Mouse (Mus musculus): ENCODE measurements around the gene Oas3. TPM values are rescaled to one million over a fixed set of nuclear protein-coding genes. Genes with fewer than 3 reads are reported as not detected.

Gene Oas3
- polyA plus RNA-seq, 1 experiment from 2014 or later, result 1.3 TPM

GRCm38 (mm10) chr5:120703660-120704059 is 73.8 kb downstream of the Oas3 start:
- peaks cover 48% of the 10 kb centered on the region for H3K27me3 ChIP-seq

More at GRCm38 (mm10) chr5:120703660-120704059, 73.8 kb downstream of the Oas3 start:
- Histone ChIP-seq H3K4me2 (no peak overlapping the region), H3K36me3 (replicated peaks) (no peaks in the 10 kb centered on the region), H3K9ac (no peak overlapping the region), H3K4me1 (replicated peaks) (0 out of 2 replicates have a peak, but pooled peaks cover 3% of the 10 kb centered on the region), H3K9me3 (replicated peaks) (no peaks in the 10 kb centered on the region), H3K4me3 (replicated peaks) (no peak overlapping the region), H3K27ac (replicated peaks) (no peak overlapping the region)
- WGBS (ENCODE audit: insufficient replicate concordance), result 50% methylated on average over 3 of the region's 3 CpGs
- no peak for ATAC-seq (ENCODE audit: insufficient read depth)

Other genes starting within 250 kb of the Oas3 start
- gene Tpcn1, start 189.0 kb downstream of the Oas3 start, polyA plus RNA-seq (2015; fragmentation: Nextera tagmentation; extraction: Ambion mirVana), result 22.7 and 26.4 TPM in 2 replicates
- gene Iqcd, start 188.6 kb downstream of the Oas3 start, polyA plus RNA-seq (2015; fragmentation: Nextera tagmentation; extraction: Ambion mirVana), result 0.90 and 1.2 TPM in 2 replicates
- gene Rita1, start 165.1 kb downstream of the Oas3 start, polyA plus RNA-seq (2015; fragmentation: Nextera tagmentation; extraction: Ambion mirVana), result 4.0 TPM in 2 replicates
- gene Ddx54, start 164.9 kb downstream of the Oas3 start, polyA plus RNA-seq (2015; fragmentation: Nextera tagmentation; extraction: Ambion mirVana), result 16.2 and 17.7 TPM in 2 replicates
- gene Cfap73, start 143.4 kb downstream of the Oas3 start, polyA plus RNA-seq (2015; fragmentation: Nextera tagmentation; extraction: Ambion mirVana), result not detected in 2 replicates
- 0.07 and 0.32 TPM in 2 replicates for gene Rasal1, start 128.8 kb downstream of the Oas3 start, polyA plus RNA-seq (2015; fragmentation: Nextera tagmentation; extraction: Ambion mirVana)
- gene Dtx1, start 65.7 kb downstream of the Oas3 start, polyA plus RNA-seq (2015; fragmentation: Nextera tagmentation; extraction: Ambion mirVana), result 0.06 TPM in 2 replicates
- gene Oas2, start 27.8 kb downstream of the Oas3 start, polyA plus RNA-seq (2015; fragmentation: Nextera tagmentation; extraction: Ambion mirVana), result 0.75 and 0.81 TPM in 2 replicates
- not detected in 2 replicates for gene Oas1e, start 17.9 kb upstream of the Oas3 start, polyA plus RNA-seq (2015; fragmentation: Nextera tagmentation; extraction: Ambion mirVana)
- 0.33 and 0.44 TPM in 2 replicates for gene Oas1c, start 34.9 kb upstream of the Oas3 start, polyA plus RNA-seq (2015; fragmentation: Nextera tagmentation; extraction: Ambion mirVana)
- gene Oas1f, start 69.7 kb upstream of the Oas3 start, polyA plus RNA-seq (2015; fragmentation: Nextera tagmentation; extraction: Ambion mirVana), result not detected in 2 replicates
- not detected in 2 replicates for gene Oas1h, start 83.8 kb upstream of the Oas3 start, polyA plus RNA-seq (2015; fragmentation: Nextera tagmentation; extraction: Ambion mirVana)
- 0.81 and 1.1 TPM in 2 replicates for gene Oas1g, start 110.0 kb upstream of the Oas3 start, polyA plus RNA-seq (2015; fragmentation: Nextera tagmentation; extraction: Ambion mirVana)
- 3.7 and 4.7 TPM in 2 replicates for gene Oas1a, start 129.9 kb upstream of the Oas3 start, polyA plus RNA-seq (2015; fragmentation: Nextera tagmentation; extraction: Ambion mirVana)
- gene Oas1d, start 136.9 kb upstream of the Oas3 start, polyA plus RNA-seq (2015; fragmentation: Nextera tagmentation; extraction: Ambion mirVana), result not detected in 2 replicates
- gene Rph3a, start 232.4 kb upstream of the Oas3 start, polyA plus RNA-seq (2015; fragmentation: Nextera tagmentation; extraction: Ambion mirVana), result 0.03 TPM in 1 of 2 replicates, not detected in the other

Measured in liver, embryonic 15.5 days (tissue).